Mouse (Mus musculus) kidney, postnatal 0 days (tissue): ENCODE data around the gene Rasgef1c. TPM values are rescaled to one million over a fixed set of nuclear protein-coding genes. Genes with fewer than 3 reads are reported as not detected.
A peak's percentile ranks its signal among the peaks of the same experiment; 100 is the strongest.

Experiments
- ATAC-seq: fragments of 200-750 bp; cut with Nextera tagmentation; replicated peaks from 2 replicates; pipeline ENCODE4 v1.8.0; 2017; ENCODE audit warnings: low read depth, moderate number of reproducible peaks, moderate TSS enrichment, moderate library complexity; ENCODE audit not compliant: low FRiP score
- DNase-seq: peaks from one replicate; pipeline ENCODE4 v3.0.0-alpha.2; 2016; ENCODE audit warnings: low spot score
- H3K27ac ChIP-seq: fragments of 300-500 bp; sonication (generic); 2 replicates; pipeline ENCODE4 v1.5.1; 2014; ENCODE audit warnings: mild to moderate bottlenecking
- H3K27me3 ChIP-seq: fragments of 300-500 bp; sonication (generic); 2 replicates; pipeline ENCODE4 v1.6.1; 2014; ENCODE audit warnings: low read length, mixed read lengths; ENCODE audit not compliant: insufficient read depth
- H3K36me3 ChIP-seq: fragments of 300-500 bp; sonication (generic); 2 replicates; pipeline ENCODE4 v1.6.1; 2014; ENCODE audit warnings: low read length, mixed read lengths; ENCODE audit not compliant: insufficient read depth
- H3K4me1 ChIP-seq: fragments of 300-500 bp; sonication (generic); replicated peaks from 2 replicates; pipeline ENCODE4 v1.6.1; 2014; ENCODE audit warnings: antibody characterized with exemption, low read length, mixed read lengths; ENCODE audit not compliant: insufficient read depth
- H3K4me2 ChIP-seq: fragments of 300-500 bp; sonication (generic); 2 replicates; pipeline ENCODE4 v1.6.1; 2014; ENCODE audit warnings: mild to moderate bottlenecking, low read length, moderate library complexity, mixed read lengths
- H3K4me3 ChIP-seq: fragments of 300-500 bp; sonication (generic); replicated peaks from 2 replicates; pipeline ENCODE4 v1.5.1; 2014; ENCODE audit warnings: low read depth, low read length
- H3K9ac ChIP-seq: fragments of 300-500 bp; sonication (generic); 2 replicates; pipeline ENCODE4 v1.6.1; 2014; ENCODE audit warnings: low read depth, low read length
- H3K9me3 ChIP-seq: fragments of 300-500 bp; sonication (generic); replicated peaks from 2 replicates; pipeline ENCODE4 v1.6.1; 2016; ENCODE audit warnings: low read length, inconsistent platforms, mixed read lengths
- CTCF ChIP-seq: IDR thresholded peaks from 2 replicates; pipeline ENCODE4 v1.5.1; 2016; ENCODE audit warnings: antibody characterized with exemption, low read depth, mild to moderate bottlenecking, moderate library complexity
- WGBS: fragments of 180-500 bp; shearing (Covaris S2); extraction: QIAGEN DNeasy Blood & Tissue Kit; methylation state at CpG from one replicate; pipeline ENCODE4 v1.1.7; 2014; 5-methylcytosine and 5-hydroxymethylcytosine counted together
- polyA plus RNA-seq: library from polyadenylated mRNA; unstranded; fragments of >200 nt; fragmentation: Nextera tagmentation; extraction: Ambion mirVana; gene quantifications from 2 replicates; pipeline ENCODE4 v1.2.1, GENCODE M21; 2015

Gene Rasgef1c
- polyA plus RNA-seq, 1 experiment from 2014 or later: 0.18 TPM

DNA sequence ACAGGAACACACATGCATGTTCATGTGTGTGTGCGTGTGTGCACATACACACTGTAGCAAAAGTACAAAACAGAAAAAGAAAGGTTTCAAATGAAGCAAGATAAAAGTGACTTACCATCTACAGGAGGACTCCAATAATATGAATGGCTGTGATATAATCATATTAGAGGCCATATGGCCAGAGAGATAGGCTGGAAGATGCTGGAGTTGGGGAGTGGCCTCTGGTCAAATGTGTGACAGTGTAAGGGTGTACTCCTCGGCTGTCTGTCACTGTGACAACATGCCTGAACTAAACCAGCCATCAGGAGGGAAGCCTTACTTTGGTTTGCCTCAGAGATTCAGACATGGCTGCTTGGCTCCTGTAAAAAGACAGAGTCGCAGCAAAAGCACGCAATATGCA, 83.4 kb downstream of the Rasgef1c start:
- H3K36me3 ChIP-seq: no peaks in the 10 kb centered on the region
- H3K4me2 ChIP-seq: no peak overlapping the region
- no peak overlapping the region for H3K4me3 ChIP-seq
- H3K9me3 ChIP-seq: no peaks in the 10 kb centered on the region
- no peak for TF ChIP-seq CTCF
- DNase-seq (no peak), ATAC-seq (no peak)
- 82% methylated on average over 4 of the region's 4 CpGs for WGBS
- no peaks in the 10 kb centered on the region for H3K27me3 ChIP-seq
- H3K9ac ChIP-seq: no peak overlapping the region
- no peak overlapping the region for H3K27ac ChIP-seq
- H3K4me1 ChIP-seq: no peaks in the 10 kb centered on the region

DNA sequence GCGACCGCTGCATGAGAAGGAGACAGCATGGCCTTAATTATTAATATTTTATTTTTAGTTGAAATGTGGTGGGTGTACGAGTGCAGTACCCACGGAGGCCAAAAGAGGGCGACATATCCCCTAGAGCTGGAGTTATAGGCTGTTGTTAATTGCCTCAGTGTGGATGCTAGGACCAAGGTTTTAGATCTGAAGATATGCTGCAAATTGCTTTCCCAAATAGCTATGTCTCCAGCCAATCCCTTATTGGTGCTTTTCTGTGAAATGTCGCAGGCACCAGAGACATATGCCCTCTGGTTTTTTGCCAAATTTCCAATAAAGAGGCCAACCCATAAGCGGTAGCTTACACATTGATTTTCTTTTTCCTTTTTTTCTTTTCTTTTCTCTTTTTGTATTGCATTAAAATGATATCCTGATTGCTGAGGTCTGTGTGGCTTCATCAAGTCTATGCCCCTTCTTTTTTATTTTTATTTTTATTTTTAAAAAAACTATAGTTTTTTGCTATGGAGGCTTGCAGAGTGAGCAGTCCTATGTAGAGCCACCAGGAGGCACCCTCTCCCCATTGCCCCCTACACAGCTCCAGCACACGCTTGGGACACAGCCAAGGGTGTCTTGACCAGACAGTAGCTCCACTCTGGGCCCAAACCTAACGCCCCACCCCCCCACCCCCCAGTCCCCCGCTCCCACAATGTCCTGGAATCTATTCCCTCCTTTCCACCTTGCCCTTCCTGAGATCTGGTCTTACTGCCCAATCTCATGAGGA, 84.8 kb downstream of the Rasgef1c start:
- Histone ChIP-seq H3K27me3 (no peaks in the 10 kb centered on the region), H3K27ac (no peak overlapping the region), H3K4me1 (no peaks in the 10 kb centered on the region), H3K36me3 (no peaks in the 10 kb centered on the region), H3K4me2 (no peak overlapping the region), H3K9ac (no peak overlapping the region), H3K9me3 (no peaks in the 10 kb centered on the region), H3K4me3 (no peak overlapping the region)
- DNase-seq (peak; percentile 78), ATAC-seq (peak; percentile 72)
- peak; percentile 93 for TF ChIP-seq CTCF
- 27% methylated on average over 10 of the region's 10 CpGs for WGBS

DNA sequence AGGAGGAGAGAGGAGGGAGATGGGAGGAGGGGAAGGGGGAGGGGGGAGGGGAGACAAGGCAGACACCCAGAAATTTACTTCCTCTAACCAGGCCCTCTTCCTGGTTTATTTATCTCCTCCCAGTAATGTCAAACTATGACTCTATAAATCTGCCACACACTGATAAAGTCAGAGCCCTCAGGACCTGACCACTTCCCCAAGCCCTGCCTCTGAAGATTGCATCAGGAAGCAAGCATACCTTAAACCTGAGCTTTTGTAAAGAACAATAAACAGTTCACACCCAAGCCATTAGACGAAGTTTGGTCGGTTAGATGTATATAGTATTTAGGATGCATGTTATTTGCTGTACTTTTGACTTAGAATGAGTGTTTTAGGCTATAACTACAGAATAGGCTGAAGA, 92.9 kb downstream of the Rasgef1c start:
- WGBS: 61% methylated on average over 2 of the region's 2 CpGs
- Histone ChIP-seq H3K4me1 (no peaks in the 10 kb centered on the region), H3K4me3 (no peak overlapping the region), H3K9me3 (no peaks in the 10 kb centered on the region), H3K4me2 (no peak overlapping the region), H3K36me3 (no peaks in the 10 kb centered on the region), H3K9ac (no peak overlapping the region), H3K27ac (no peak overlapping the region), H3K27me3 (no peaks in the 10 kb centered on the region)
- no peak for TF ChIP-seq CTCF
- DNase-seq (no peak), ATAC-seq (no peak)

DNA sequence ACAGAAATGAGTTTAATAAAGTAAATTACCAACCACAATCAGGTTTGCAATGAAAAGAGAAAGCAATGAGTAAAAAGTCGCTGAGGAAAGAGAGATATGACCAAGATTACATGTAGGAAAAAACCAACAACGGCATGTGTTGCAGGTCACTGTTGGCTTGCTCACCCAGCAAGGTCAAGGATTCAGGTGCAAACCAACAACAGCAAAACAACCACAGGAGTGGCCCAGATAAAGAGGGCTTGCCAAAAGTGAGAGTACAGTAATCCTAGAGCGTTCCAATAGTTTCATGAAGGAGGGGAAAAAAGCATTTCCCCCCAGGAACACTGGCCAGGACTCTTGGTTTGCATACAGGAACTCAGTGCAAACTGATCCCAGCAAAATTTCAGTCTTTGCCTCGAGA, 94.8 kb downstream of the Rasgef1c start:
- 62% methylated on average over 4 of the region's 4 CpGs for WGBS
- H3K4me1 ChIP-seq: no peaks in the 10 kb centered on the region
- no peak overlapping the region for H3K27ac ChIP-seq
- H3K4me2 ChIP-seq: no peak overlapping the region
- no peaks in the 10 kb centered on the region for H3K9me3 ChIP-seq
- no peaks in the 10 kb centered on the region for H3K27me3 ChIP-seq
- no peak for TF ChIP-seq CTCF
- ATAC-seq (no peak), DNase-seq (no peak)
- H3K36me3 ChIP-seq: no peaks in the 10 kb centered on the region
- no peak overlapping the region for H3K9ac ChIP-seq
- H3K4me3 ChIP-seq: no peak overlapping the region

DNA sequence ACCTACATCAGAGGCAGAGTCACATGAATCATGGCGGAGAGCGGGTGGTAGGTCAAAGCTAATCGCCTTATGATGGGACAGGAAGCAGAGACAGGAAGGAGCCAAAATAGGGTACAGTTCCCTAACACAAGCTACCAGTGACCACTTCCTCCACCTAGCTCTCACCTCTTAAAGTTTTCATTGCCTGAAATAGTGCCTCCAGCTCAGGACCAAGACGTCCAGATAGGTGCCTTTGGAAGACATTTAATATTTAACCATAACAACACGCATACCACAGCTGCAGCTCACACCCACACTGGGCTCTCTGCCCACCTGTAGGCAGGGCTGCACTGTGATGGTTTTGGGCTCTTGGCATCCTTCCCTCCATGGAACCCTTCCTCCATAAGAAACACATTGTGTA, 95.7 kb downstream of the Rasgef1c start:
- TF ChIP-seq CTCF: no peak
- H3K36me3 ChIP-seq: no peaks in the 10 kb centered on the region
- 51% methylated on average over 5 of the region's 5 CpGs for WGBS
- H3K4me2 ChIP-seq: no peak overlapping the region
- no peak overlapping the region for H3K9ac ChIP-seq
- no peaks in the 10 kb centered on the region for H3K27me3 ChIP-seq
- H3K27ac ChIP-seq: no peak overlapping the region
- ATAC-seq (no peak), DNase-seq (no peak)
- no peak overlapping the region for H3K4me3 ChIP-seq
- no peaks in the 10 kb centered on the region for H3K9me3 ChIP-seq
- no peaks in the 10 kb centered on the region for H3K4me1 ChIP-seq

DNA sequence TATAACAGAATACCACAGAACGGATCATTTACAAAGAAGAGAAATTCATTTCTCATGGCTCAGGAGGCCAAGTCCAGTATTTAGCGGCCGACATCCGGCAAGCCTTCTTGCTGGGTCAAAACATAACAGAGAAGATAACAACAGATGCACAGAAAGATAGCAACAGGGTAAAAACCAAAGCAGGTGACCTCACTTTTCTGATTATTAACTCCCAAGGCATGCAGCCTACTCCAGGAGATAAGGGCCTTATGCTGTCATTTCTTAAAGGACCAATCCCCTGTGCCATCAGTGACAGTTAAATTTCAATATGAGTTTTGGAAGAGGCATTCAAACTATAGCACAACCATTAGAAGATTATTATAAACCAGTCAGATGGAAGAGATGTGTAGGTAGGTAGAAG, 101.2 kb downstream of the Rasgef1c start:
- ATAC-seq: no peak
- no peak for DNase-seq
- Histone ChIP-seq H3K27me3 (no peaks in the 10 kb centered on the region), H3K4me3 (no peak overlapping the region), H3K4me1 (no peaks in the 10 kb centered on the region), H3K9ac (no peak overlapping the region), H3K27ac (no peak overlapping the region), H3K9me3 (no peaks in the 10 kb centered on the region), H3K4me2 (no peak overlapping the region), H3K36me3 (no peaks in the 10 kb centered on the region)
- TF ChIP-seq CTCF: no peak
- 85% methylated on average over 4 of the region's 4 CpGs for WGBS

DNA sequence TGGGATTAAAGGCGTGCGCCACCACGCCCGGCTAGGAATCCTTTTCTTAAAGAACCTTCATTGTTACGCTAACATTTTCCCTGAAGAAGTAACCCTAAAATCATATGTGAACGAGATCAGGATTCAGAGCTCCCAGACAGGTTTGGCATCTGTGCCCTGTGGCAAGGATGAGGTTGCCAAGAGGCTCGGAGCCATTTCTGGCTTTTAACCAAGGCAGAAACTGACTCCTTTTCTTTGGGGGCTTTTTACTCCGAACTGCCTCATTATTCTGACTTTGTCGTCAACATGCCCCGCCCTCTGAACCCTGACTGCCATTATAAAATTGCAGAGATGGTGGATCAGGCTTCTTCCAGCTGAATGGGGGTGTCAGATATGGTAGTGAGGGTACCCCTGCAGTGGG, 106.1 kb downstream of the Rasgef1c start:
- H3K4me1 ChIP-seq: no peaks in the 10 kb centered on the region
- no peak for TF ChIP-seq CTCF
- no peak overlapping the region for H3K4me3 ChIP-seq
- no peak for ATAC-seq
- no peaks in the 10 kb centered on the region for H3K27me3 ChIP-seq
- WGBS: 80% methylated on average over 10 of the region's 10 CpGs
- no peaks in the 10 kb centered on the region for H3K9me3 ChIP-seq
- no peak overlapping the region for H3K27ac ChIP-seq
- DNase-seq: no peak
- H3K36me3 ChIP-seq: no peaks in the 10 kb centered on the region
- no peak overlapping the region for H3K9ac ChIP-seq
- no peak overlapping the region for H3K4me2 ChIP-seq
